Mouse (Mus musculus) kidney, postnatal 10 days (tissue): ENCODE results near the gene Mlxipl.

Source experiments
- DNase-seq: peaks from one replicate; pipeline ENCODE4 v3.0.0; 2021; ENCODE audit warnings: mixed read lengths

Gene Mlxipl

GRCm38 (mm10) chr5:135080539-135080938 is 9.2 kb upstream of the Mlxipl start:
- DNase-seq = no peak

- no peak for DNase-seq
These were observed 2.8 kb upstream of the Mlxipl start for GRCm38 (mm10) chr5:135086871-135087270.

- no peak for DNase-seq
These were observed 11.3 kb downstream of the Mlxipl start for GRCm38 (mm10) chr5:135100981-135101380.

GRCm38 (mm10) chr5:135103999-135104660 is 14.4 kb downstream of the Mlxipl start:
- DNase-seq = peak; percentile 42

- peak; percentile 94 for DNase-seq
These were observed 17.1 kb downstream of the Mlxipl start for GRCm38 (mm10) chr5:135106758-135107256.

GRCm38 (mm10) chr5:135107521-135108501 is 18.1 kb downstream of the Mlxipl start:
- peak; percentile 88 for DNase-seq

- no peak for DNase-seq
These were observed 19.3 kb downstream of the Mlxipl start for GRCm38 (mm10) chr5:135109017-135109416.

GRCm38 (mm10) chr5:135109426-135109825 is 19.7 kb downstream of the Mlxipl start:
- peak; percentile 33 for DNase-seq

GRCm38 (mm10) chr5:135109976-135110375 is 20.3 kb downstream of the Mlxipl start:
- no peak for DNase-seq

GRCm38 (mm10) chr5:135113782-135114181 is 24.1 kb downstream of the Mlxipl start:
- no peak for DNase-seq

GRCm38 (mm10) chr5:135115241-135115640 is 25.6 kb downstream of the Mlxipl start:
- DNase-seq = no peak

GRCm38 (mm10) chr5:135118589-135119081 is 28.9 kb downstream of the Mlxipl start:
- DNase-seq = peak; percentile 80

- no peak for DNase-seq
These were observed 31.1 kb downstream of the Mlxipl start for GRCm38 (mm10) chr5:135120753-135121152.

- no peak for DNase-seq
These were observed 36.4 kb downstream of the Mlxipl start for GRCm38 (mm10) chr5:135126121-135126520.

- no peak for DNase-seq
These were observed 38.0 kb downstream of the Mlxipl start for GRCm38 (mm10) chr5:135127669-135128068.

GRCm38 (mm10) chr5:135129747-135130146 is 40.1 kb downstream of the Mlxipl start:
- no peak for DNase-seq

- DNase-seq = peak; percentile 66
These were observed 44.2 kb downstream of the Mlxipl start for GRCm38 (mm10) chr5:135133736-135134405.

- peak; percentile 60 for DNase-seq
These were observed 44.8 kb downstream of the Mlxipl start for GRCm38 (mm10) chr5:135134534-135134933.

GRCm38 (mm10) chr5:135139881-135140280 is 50.2 kb downstream of the Mlxipl start:
- DNase-seq = no peak

- no peak for DNase-seq
These were observed 54.8 kb downstream of the Mlxipl start for GRCm38 (mm10) chr5:135144469-135144868.

- no peak for DNase-seq
These were observed 55.8 kb downstream of the Mlxipl start for GRCm38 (mm10) chr5:135145532-135145931.

- no peak for DNase-seq
These were observed 56.3 kb downstream of the Mlxipl start for GRCm38 (mm10) chr5:135145955-135146354.

- DNase-seq = no peak
These were observed 59.0 kb downstream of the Mlxipl start for GRCm38 (mm10) chr5:135148715-135149052.
